Mouse (Mus musculus): ENCODE results near the gene Ptgdr2. TPM values are rescaled to one million over a fixed set of nuclear protein-coding genes. Genes with fewer than 3 reads are reported as not detected.

The Ptgdr2 gene
- polyA plus RNA-seq, 1 experiment from 2014 or later, result 0.22 TPM

DNA sequence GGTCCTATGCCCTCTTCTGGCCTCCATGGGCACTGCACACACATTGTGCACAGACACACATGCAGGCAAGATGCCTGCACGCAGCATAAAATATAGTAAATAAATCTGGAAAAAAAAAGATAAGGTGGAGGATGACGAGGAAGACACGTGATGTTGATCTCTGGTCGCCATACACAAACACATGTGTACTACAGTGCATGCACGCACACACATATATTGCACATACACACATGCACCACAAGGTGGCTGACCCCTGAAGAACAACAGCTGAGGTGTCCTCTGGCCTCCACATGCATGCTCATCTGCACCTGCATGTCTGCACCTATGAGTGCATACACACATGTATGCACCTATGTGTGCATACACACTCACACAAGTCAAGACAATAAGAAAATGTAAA, 883 bp upstream of the Ptgdr2 start:
- H3K9me3 ChIP-seq, result no peaks in the 10 kb centered on the region
- no peak overlapping the region for H3K27ac ChIP-seq
- no peak overlapping the region for H3K4me2 ChIP-seq (replicated peaks)
- H3K36me3 ChIP-seq, result no peaks in the 10 kb centered on the region
- 0 out of 2 replicates have a peak, but pooled peaks cover 6% of the 10 kb centered on the region for H3K27me3 ChIP-seq
- no peak overlapping the region for H3K9ac ChIP-seq (replicated peaks)
- ATAC-seq, result no peak
- no peak overlapping the region for H3K4me3 ChIP-seq (replicated peaks)
- 87% methylated on average over 5 of the region's 5 CpGs for WGBS
- H3K4me1 ChIP-seq (replicated peaks), result peaks cover 15% of the 10 kb centered on the region

DNA sequence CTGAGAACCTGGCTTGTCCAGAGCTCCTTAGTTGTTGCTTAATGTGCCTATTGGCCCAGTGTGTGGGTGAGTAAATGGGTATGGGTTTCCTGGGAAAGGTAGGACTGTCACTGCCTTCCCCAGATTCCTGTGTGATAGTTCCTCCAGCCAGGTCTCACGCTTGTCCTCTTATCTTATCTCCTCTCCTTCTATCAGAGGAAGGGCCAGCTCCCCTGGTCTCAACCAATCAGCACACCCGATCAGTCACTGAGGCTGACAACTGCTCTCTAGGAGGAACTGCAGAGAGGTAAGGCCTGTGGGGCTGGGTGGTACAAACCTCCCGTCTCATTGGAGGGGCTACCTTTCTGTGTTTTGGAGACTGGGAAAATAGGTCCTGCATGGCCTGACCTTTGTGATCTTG, 1.8 kb downstream of the Ptgdr2 start:
- Histone ChIP-seq H3K4me3 (replicated peaks) (no peak overlapping the region), H3K27me3 (0 out of 2 replicates have a peak, but pooled peaks cover 6% of the 10 kb centered on the region), H3K36me3 (peaks cover 19% of the 10 kb centered on the region), H3K9ac (replicated peaks) (no peak overlapping the region), H3K4me1 (replicated peaks) (peaks cover 20% of the 10 kb centered on the region), H3K27ac (no peak overlapping the region), H3K4me2 (replicated peaks) (no peak overlapping the region), H3K9me3 (no peaks in the 10 kb centered on the region)
- no peak for ATAC-seq
- 66% methylated on average over 3 of the region's 3 CpGs for WGBS

GRCm38 (mm10) chr19:10940097-10940800, 3.3 kb downstream of the Ptgdr2 start:
- Histone ChIP-seq H3K4me3 (replicated peaks) (peak overlapping the region; percentile 39), H3K27ac (peak overlapping the region; percentile 74), H3K36me3 (peaks cover 34% of the 10 kb centered on the region), H3K27me3 (0 out of 2 replicates have a peak, but pooled peaks cover 6% of the 10 kb centered on the region), H3K9ac (replicated peaks) (peak overlapping the region; percentile 67), H3K4me1 (replicated peaks) (peaks cover 18% of the 10 kb centered on the region), H3K4me2 (replicated peaks) (peak overlapping the region; percentile 65), H3K9me3 (no peaks in the 10 kb centered on the region)
- WGBS, result 18% methylated on average over 37 of the region's 37 CpGs
- peak; percentile 94 for ATAC-seq

GRCm38 (mm10) chr19:10940801-10941457, 4.0 kb downstream of the Ptgdr2 start:
- under 1% methylated on average over 40 of the region's 40 CpGs for WGBS
- H3K9me3 ChIP-seq, result no peaks in the 10 kb centered on the region
- peaks cover 36% of the 10 kb centered on the region for H3K36me3 ChIP-seq
- peak overlapping the region; percentile 65 for H3K4me2 ChIP-seq (replicated peaks)
- peaks cover 18% of the 10 kb centered on the region for H3K4me1 ChIP-seq (replicated peaks)
- ATAC-seq, result peak; percentile 82
- H3K27ac ChIP-seq, result peak overlapping the region; percentile 74
- 0 out of 2 replicates have a peak, but pooled peaks cover 6% of the 10 kb centered on the region for H3K27me3 ChIP-seq
- H3K9ac ChIP-seq (replicated peaks), result peak overlapping the region; percentile 67
- H3K4me3 ChIP-seq (replicated peaks), result peak overlapping the region; percentile 39

GRCm38 (mm10) chr19:10943955-10944354, 7.0 kb downstream of the Ptgdr2 start:
- Histone ChIP-seq H3K4me1 (replicated peaks) (peaks cover 42% of the 10 kb centered on the region), H3K27me3 (no peaks in the 10 kb centered on the region), H3K4me3 (replicated peaks) (no peak overlapping the region), H3K9me3 (no peaks in the 10 kb centered on the region), H3K9ac (replicated peaks) (no peak overlapping the region), H3K4me2 (replicated peaks) (no peak overlapping the region), H3K27ac (no peak overlapping the region), H3K36me3 (peaks cover 36% of the 10 kb centered on the region)
- no peak for ATAC-seq
- WGBS, result 86% methylated on average over 3 of the region's 3 CpGs

GRCm38 (mm10) chr19:10946506-10946905, 9.5 kb downstream of the Ptgdr2 start:
- Histone ChIP-seq H3K9me3 (no peaks in the 10 kb centered on the region), H3K27ac (no peak overlapping the region), H3K9ac (replicated peaks) (peak overlapping the region; percentile 86), H3K4me2 (replicated peaks) (peak overlapping the region; percentile 100), H3K36me3 (peaks cover 36% of the 10 kb centered on the region), H3K4me1 (replicated peaks) (peaks cover 30% of the 10 kb centered on the region), H3K27me3 (no peaks in the 10 kb centered on the region), H3K4me3 (replicated peaks) (no peak overlapping the region)
- no peak for ATAC-seq
- 92% methylated on average over 3 of the region's 3 CpGs for WGBS

GRCm38 (mm10) chr19:10947219-10947618, 10.3 kb downstream of the Ptgdr2 start:
- Histone ChIP-seq H3K27me3 (no peaks in the 10 kb centered on the region), H3K4me3 (replicated peaks) (peak overlapping the region; percentile 77), H3K27ac (no peak overlapping the region), H3K9me3 (no peaks in the 10 kb centered on the region), H3K9ac (replicated peaks) (peak overlapping the region; percentile 86), H3K36me3 (peaks cover 32% of the 10 kb centered on the region), H3K4me1 (replicated peaks) (peaks cover 35% of the 10 kb centered on the region), H3K4me2 (replicated peaks) (peak overlapping the region; percentile 100)
- 96% methylated on average over 5 of the region's 5 CpGs for WGBS
- no peak for ATAC-seq

DNA sequence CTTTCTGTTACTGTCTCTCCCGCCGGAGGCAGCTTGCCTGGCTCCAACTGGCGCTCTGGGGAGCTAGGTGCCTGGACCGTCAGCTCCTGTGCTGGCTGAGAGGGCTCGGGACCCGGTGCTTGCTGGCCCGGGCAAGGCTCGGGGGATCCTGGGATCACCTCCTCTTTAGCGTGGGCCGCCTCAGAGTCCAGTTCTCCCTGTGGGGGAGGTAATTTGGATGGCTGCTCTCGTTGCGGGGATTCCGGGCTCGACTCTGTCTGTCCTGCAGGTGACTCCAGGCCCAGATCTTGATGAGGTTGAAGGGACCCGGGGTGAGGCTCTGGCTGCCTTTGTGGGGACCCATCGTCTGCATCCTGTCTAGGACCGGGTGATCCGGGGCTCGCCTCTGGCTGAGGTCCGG, 11.5 kb downstream of the Ptgdr2 start:
- 1% methylated on average over 20 of the region's 20 CpGs for WGBS
- no peaks in the 10 kb centered on the region for H3K27me3 ChIP-seq
- ATAC-seq, result peak; percentile 5

GRCm38 (mm10) chr19:10949112-10949511, 12.2 kb downstream of the Ptgdr2 start, which contains the start of gene Ccdc86:
TSS of gene Ccdc86 (minus strand) at chr19:10949266.
- Histone ChIP-seq H3K9me3 (no peaks in the 10 kb centered on the region), H3K27me3 (no peaks in the 10 kb centered on the region; the same call in 1 of the 2 replicates), H3K36me3 (peaks cover 13% of the 10 kb centered on the region), H3K27ac (no peak within 1 kb of the TSS), H3K4me3 (replicated peaks) (peak within 1 kb of the TSS; percentile 77), H3K9ac (replicated peaks) (peak within 1 kb of the TSS; percentile 86), H3K4me1 (replicated peaks) (peaks cover 38% of the 10 kb centered on the region), H3K4me2 (replicated peaks) (peak within 1 kb of the TSS; percentile 100)
- ATAC-seq, result peak; percentile 97
- under 1% methylated on average over 30 of the region's 30 CpGs for WGBS

More for the DNA sequence above, 11.5 kb downstream of the Ptgdr2 start:
- Histone ChIP-seq H3K36me3 (peaks cover 20% of the 10 kb centered on the region), H3K9ac (replicated peaks) (peak overlapping the region; percentile 86), H3K4me1 (replicated peaks) (peaks cover 38% of the 10 kb centered on the region), H3K4me3 (replicated peaks) (peak overlapping the region; percentile 77), H3K27ac (no peak overlapping the region), H3K4me2 (replicated peaks) (peak overlapping the region; percentile 100), H3K9me3 (no peaks in the 10 kb centered on the region)

GRCm38 (mm10) chr19:10949558-10949957, 12.6 kb downstream of the Ptgdr2 start:
- Histone ChIP-seq H3K4me2 (replicated peaks) (peak overlapping the region; percentile 100), H3K9me3 (no peaks in the 10 kb centered on the region), H3K36me3 (peaks cover 9% of the 10 kb centered on the region), H3K27me3 (no peaks in the 10 kb centered on the region; the same call in 1 of the 2 replicates), H3K4me1 (replicated peaks) (peaks cover 38% of the 10 kb centered on the region), H3K9ac (replicated peaks) (peak overlapping the region; percentile 57; the same call in 1 of the 2 replicates), H3K4me3 (replicated peaks) (peak overlapping the region; percentile 77), H3K27ac (no peak overlapping the region)
- peak; percentile 4; the same call in 1 of the 2 replicates for ATAC-seq
- 32% methylated on average over 9 of the region's 9 CpGs for WGBS

- Histone ChIP-seq H3K36me3 (no peaks in the 10 kb centered on the region), H3K27me3 (peaks cover 2% of the 10 kb centered on the region; the same call in 1 of the 2 replicates), H3K9me3 (no peaks in the 10 kb centered on the region), H3K4me3 (replicated peaks) (no peak overlapping the region), H3K4me1 (replicated peaks) (peaks cover 27% of the 10 kb centered on the region), H3K4me2 (replicated peaks) (peak overlapping the region; percentile 20), H3K9ac (replicated peaks) (no peak overlapping the region; the same call in 1 of the 2 replicates), H3K27ac (peak overlapping the region; percentile 59)
- WGBS, result 62% methylated on average over 11 of the region's 11 CpGs
- peak; percentile 56 for ATAC-seq
Measured at GRCm38 (mm10) chr19:10952021-10952939, 15.3 kb downstream of the Ptgdr2 start.

Measured in midbrain, embryonic 13.5 days (tissue).